18 mouse cellular contexts compared by ENCODE assay signal in the genomic region with DNA sequence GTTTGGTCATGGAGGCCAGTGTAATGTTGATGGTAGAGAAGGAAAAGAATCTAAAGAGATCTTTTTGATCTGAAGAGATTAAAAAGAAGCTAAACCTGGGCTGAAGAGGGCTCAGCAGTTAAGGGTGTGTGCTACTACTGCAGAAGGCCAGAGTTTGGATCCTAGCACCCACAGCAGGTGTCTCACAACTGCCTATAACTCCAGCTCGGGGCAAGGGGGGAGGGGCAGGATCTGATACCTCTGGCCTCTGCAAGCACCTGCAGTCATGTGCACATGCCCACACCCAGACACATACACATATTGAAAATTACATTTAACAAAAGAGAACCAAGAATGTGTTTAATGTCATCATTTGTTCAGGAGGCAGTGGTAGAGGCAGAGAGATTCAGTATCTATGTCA.
DNase-seq lines count a peak whose midpoint lies in the region; ATAC-seq and TF ChIP-seq lines count a peak whose summit lies in the region.
"Had no signal": no experiment of that assay in that cellular context is flagged by ENCODE, and none has a peak within 500 bp of the region (broad histone marks: within the 10 kb centered on the region; RNA-seq: fewer than 3 reads in every experiment).

No protein-coding gene starts in this region.

- H3K36me3 ChIP-seq in stomach, embryonic 14.5 days (ENCODE audit: control insufficient read depth, insufficient read depth, low read length), result no peaks in the 10 kb centered on the region
- no peaks in the 10 kb centered on the region for H3K36me3 ChIP-seq in stomach, postnatal 0 days (ENCODE audit: control insufficient read depth, insufficient read depth, low read length)
- no peaks in the 10 kb centered on the region for H3K36me3 ChIP-seq in midbrain, embryonic 16.5 days (ENCODE audit: control insufficient read depth, insufficient read depth, low read length)
- H3K36me3 ChIP-seq: embryonic facial prominence, embryonic 13.5 days; heart, embryonic 10.5 days; hindbrain, embryonic 10.5 days had no signal

- H3K4me2 ChIP-seq in stomach, embryonic 14.5 days (replicated peaks; ENCODE audit: low read depth, low read length), result no peak overlapping the region
- H3K4me2 ChIP-seq in stomach, postnatal 0 days (replicated peaks; ENCODE audit: low read depth), result no peak overlapping the region
- H3K4me2 ChIP-seq in midbrain, embryonic 16.5 days (ENCODE audit: low read length), result no peak overlapping the region
- H3K4me2 ChIP-seq: embryonic facial prominence, embryonic 13.5 days; forebrain, embryonic 13.5 days; hindbrain, embryonic 14.5 days had no signal

- no peak for TF ChIP-seq CTCF in stomach, postnatal 0 days (IDR thresholded peaks at IDR 0.05; ENCODE audit: low read depth)

- 0 out of 2 replicates have a peak, but pooled peaks have one; percentile 56 for ATAC-seq in stomach, embryonic 14.5 days (ENCODE audit: insufficient number of reproducible peaks, insufficient read depth, low FRiP score, low read depth)
- no peak for ATAC-seq in stomach, postnatal 0 days (ENCODE audit: low FRiP score, low TSS enrichment)
- no peak for ATAC-seq in midbrain, embryonic 16.5 days
- ATAC-seq: forebrain, embryonic 13.5 days had no signal

- H3K4me1 ChIP-seq in stomach, embryonic 14.5 days (ENCODE audit: control insufficient read depth, insufficient read depth, low read length), result no peaks in the 10 kb centered on the region
- H3K4me1 ChIP-seq in stomach, postnatal 0 days (replicated peaks; ENCODE audit: control insufficient read depth, insufficient read depth), result no peaks in the 10 kb centered on the region
- peaks cover 13% of the 10 kb centered on the region for H3K4me1 ChIP-seq in midbrain, embryonic 16.5 days (ENCODE audit: control insufficient read depth, insufficient read depth, low read length)
- H3K4me1 ChIP-seq: heart, embryonic 10.5 days had no signal

- H3K4me3 ChIP-seq in stomach, embryonic 14.5 days (ENCODE audit: low read depth, low read length), result no peak overlapping the region
- H3K4me3 ChIP-seq in stomach, postnatal 0 days (ENCODE audit: low read depth, low read length), result no peak overlapping the region
- H3K4me3 ChIP-seq in midbrain, embryonic 16.5 days (ENCODE audit: low read depth, low read length), result no peak overlapping the region
- H3K4me3 ChIP-seq: embryonic facial prominence, embryonic 13.5 days; forebrain, embryonic 13.5 days; gastrocnemius, adult 2 months; heart, embryonic 10.5 days; hindbrain, embryonic 10.5 days had no signal

- H3K9me3 ChIP-seq in stomach, embryonic 14.5 days (ENCODE audit: control insufficient read depth, low read depth, low read length), result no peaks in the 10 kb centered on the region
- no peaks in the 10 kb centered on the region for H3K9me3 ChIP-seq in stomach, postnatal 0 days (ENCODE audit: control insufficient read depth, low read length)
- no peaks in the 10 kb centered on the region for H3K9me3 ChIP-seq in midbrain, embryonic 16.5 days (replicated peaks; ENCODE audit: control insufficient read depth, low read length, poor library complexity, severe bottlenecking)
- H3K9me3 ChIP-seq: embryonic facial prominence, embryonic 13.5 days; forebrain, embryonic 13.5 days; heart, embryonic 10.5 days; hindbrain, embryonic 10.5 days had no signal

- WGBS in stomach, embryonic 14.5 days, result 60% methylated on average over 1 of the region's 1 CpGs
- WGBS in stomach, postnatal 0 days, result 35% methylated on average over 1 of the region's 1 CpGs
- WGBS in midbrain, embryonic 16.5 days, result 85% methylated on average over 1 of the region's 1 CpGs

- no peak for DNase-seq in stomach, postnatal 0 days (ENCODE audit: low spot score)
- peak; percentile 88 for DNase-seq in thymus, postnatal 0 days (ENCODE audit: low spot score)
- DNase-seq in thymus, postnatal 36 days, result peak; percentile 89 to 94
- DNase-seq in layer of hippocampus, adult 8-10 months (ENCODE audit: low spot score in 2 of 2), result no peak
- DNase-seq: adrenal gland, adult 2 months; adrenal gland, postnatal 25 days; cerebellum, adult 18-20 months; cerebellum, adult 9-11 months; cerebellum, postnatal 36 days; gastrocnemius, adult 2 months; gastrocnemius, postnatal 25 days had no signal

- H3K9ac ChIP-seq in stomach, embryonic 14.5 days (replicated peaks; ENCODE audit: low read depth, low read length), result no peak overlapping the region
- no peak overlapping the region for H3K9ac ChIP-seq in stomach, postnatal 0 days (ENCODE audit: low read length)
- H3K9ac ChIP-seq in midbrain, embryonic 16.5 days (ENCODE audit: low read depth, low read length), result no peak overlapping the region
- H3K9ac ChIP-seq: embryonic facial prominence, embryonic 13.5 days; forebrain, embryonic 13.5 days; hindbrain, embryonic 14.5 days had no signal

- TF ChIP-seq EP300 in stomach, postnatal 0 days (optimal IDR thresholded peaks at IDR 0.05), result no peak

- no peaks in the 10 kb centered on the region for H3K27me3 ChIP-seq in stomach, embryonic 14.5 days (ENCODE audit: control insufficient read depth, insufficient read depth, low read length)
- H3K27me3 ChIP-seq in stomach, postnatal 0 days (ENCODE audit: control insufficient read depth, insufficient read depth, low read length), result no peaks in the 10 kb centered on the region
- H3K27me3 ChIP-seq in midbrain, embryonic 16.5 days (ENCODE audit: control insufficient read depth, insufficient read depth, low read depth, low read length), result no peaks in the 10 kb centered on the region
- H3K27me3 ChIP-seq: embryonic facial prominence, embryonic 13.5 days; forebrain, embryonic 13.5 days had no signal

- no peak overlapping the region for H3K27ac ChIP-seq in stomach, embryonic 14.5 days (ENCODE audit: low read length)
- H3K27ac ChIP-seq in stomach, postnatal 0 days (replicated peaks), result no peak overlapping the region
- no peak overlapping the region for H3K27ac ChIP-seq in midbrain, embryonic 16.5 days (ENCODE audit: low read length)
- H3K27ac ChIP-seq: embryonic facial prominence, embryonic 13.5 days; forebrain, embryonic 13.5 days; gastrocnemius, adult 2 months; heart, embryonic 10.5 days; hindbrain, embryonic 10.5 days; hindbrain, embryonic 14.5 days had no signal

Comparison
In these comparisons a context has a peak if more than half of its experiments do, and no peak if none do; other contexts are left out.
1. DNase-seq: peak in thymus, postnatal 0 days (single experiment) and thymus, postnatal 36 days (2 of 2); none in stomach, postnatal 0 days (single experiment) and layer of hippocampus, adult 8-10 months (0 of 2).